Mouse (Mus musculus) MN1 (cell line): ENCODE results near the gene Zfp462.

Experiments
- DNase-seq: peaks from one replicate; pipeline ENCODE4 v3.0.0-alpha.2; 2016; ENCODE audit warnings: low spot score

The Zfp462 gene

GRCm38 (mm10) chr4:55047266-55047665 is 102.4 kb downstream of the Zfp462 start:
- no peak for DNase-seq

- DNase-seq, result no peak
These were observed 105.2 kb downstream of the Zfp462 start for GRCm38 (mm10) chr4:55049938-55050610.

- no peak for DNase-seq
These were observed 106.5 kb downstream of the Zfp462 start for GRCm38 (mm10) chr4:55051345-55051744.

GRCm38 (mm10) chr4:55052686-55053085 is 107.8 kb downstream of the Zfp462 start:
- DNase-seq, result no peak

GRCm38 (mm10) chr4:55057666-55058455 is 113.0 kb downstream of the Zfp462 start:
- peak; percentile 15 for DNase-seq

GRCm38 (mm10) chr4:55058901-55059300 is 114.1 kb downstream of the Zfp462 start:
- DNase-seq, result no peak

GRCm38 (mm10) chr4:55066341-55067170 is 121.7 kb downstream of the Zfp462 start:
- DNase-seq, result no peak

- DNase-seq, result no peak
These were observed 126.7 kb downstream of the Zfp462 start for GRCm38 (mm10) chr4:55071535-55071934.

- DNase-seq, result peak; percentile 61
These were observed 132.5 kb downstream of the Zfp462 start for GRCm38 (mm10) chr4:55077133-55077889.

GRCm38 (mm10) chr4:55077902-55078716 is 133.3 kb downstream of the Zfp462 start:
- DNase-seq, result peak; percentile 55

- DNase-seq, result no peak
These were observed 134.2 kb downstream of the Zfp462 start for GRCm38 (mm10) chr4:55079056-55079455.

GRCm38 (mm10) chr4:55084080-55084688 is 139.3 kb downstream of the Zfp462 start:
- no peak for DNase-seq

- no peak for DNase-seq
These were observed 143.3 kb downstream of the Zfp462 start for GRCm38 (mm10) chr4:55088153-55088552.

GRCm38 (mm10) chr4:55088922-55089321 is 144.1 kb downstream of the Zfp462 start:
- DNase-seq, result no peak

GRCm38 (mm10) chr4:55097157-55097556 is 152.3 kb downstream of the Zfp462 start:
- DNase-seq, result peak; percentile 15

GRCm38 (mm10) chr4:55098366-55098765 is 153.5 kb downstream of the Zfp462 start:
- peak; percentile 17 for DNase-seq

- no peak for DNase-seq
These were observed 156.0 kb downstream of the Zfp462 start for GRCm38 (mm10) chr4:55100851-55101250.

- no peak for DNase-seq
These were observed 156.8 kb downstream of the Zfp462 start for GRCm38 (mm10) chr4:55101601-55102000.

- no peak for DNase-seq
These were observed 157.5 kb downstream of the Zfp462 start for GRCm38 (mm10) chr4:55102382-55102781.

- DNase-seq, result no peak
These were observed 158.7 kb downstream of the Zfp462 start for GRCm38 (mm10) chr4:55103575-55103974.
